Mouse (Mus musculus): ENCODE measurements around the gene Olfr700.
"Not testable (repeated sequence)": the region's sequence is repeated elsewhere in the genome, so short reads cannot be mapped to it uniquely, and the experiment has no call there.

Gene Olfr700

GRCm38 (mm10) chr7:106808734-106809133, at the start of gene Olfr700:
Gene Olfr700, minus strand, starts transcription at chr7:106808834.
- no peak for DNase-seq (ENCODE audit: low read depth, low spot score)

- no peak for DNase-seq (ENCODE audit: low read depth, low spot score)
Measured at GRCm38 (mm10) chr7:106843060-106843459, 34.4 kb upstream of the Olfr700 start, which contains the start of gene Olfr703. Gene Olfr703, plus strand, starts transcription at chr7:106843360.

GRCm38 (mm10) chr7:106833793-106834192, 25.2 kb upstream of the Olfr700 start, which contains the start of gene Olfr702:
Gene Olfr702, minus strand, starts transcription at chr7:106833893.
- no peak for DNase-seq (ENCODE audit: low read depth, low spot score)

GRCm38 (mm10) chr7:106818414-106818813, 9.8 kb upstream of the Olfr700 start:
- DNase-seq (ENCODE audit: low read depth, low spot score), result no peak

- peak; percentile 0 for DNase-seq (ENCODE audit: low read depth, low spot score)
Measured at GRCm38 (mm10) chr7:106815775-106816174, 7.1 kb upstream of the Olfr700 start.

GRCm38 (mm10) chr7:106813829-106814228, 5.2 kb upstream of the Olfr700 start, which contains the start of gene Olfr701:
Gene Olfr701, plus strand, starts transcription at chr7:106814129.
- DNase-seq (ENCODE audit: low read depth, low spot score), result no peak

GRCm38 (mm10) chr7:106793098-106793497, 15.5 kb downstream of the Olfr700 start, which contains the start of gene Olfr699:
Gene Olfr699, minus strand, starts transcription at chr7:106793198.
- DNase-seq (ENCODE audit: low read depth, low spot score), result no peak

- no peak for DNase-seq (ENCODE audit: low read depth, low spot score)
Measured at GRCm38 (mm10) chr7:106788330-106788729, 20.3 kb downstream of the Olfr700 start.

GRCm38 (mm10) chr7:106761008-106761407, 47.6 kb downstream of the Olfr700 start:
- not testable (repeated sequence) for DNase-seq (ENCODE audit: low read depth, low spot score)

- no peak for DNase-seq (ENCODE audit: low read depth, low spot score)
Measured at GRCm38 (mm10) chr7:106758800-106759199, 49.8 kb downstream of the Olfr700 start.

Data from retina, adult 2 months (tissue).